Mouse (Mus musculus) lung, postnatal 0 days (tissue): ENCODE results near the gene Tle6.
A peak's percentile ranks its signal among the peaks of the same experiment; 100 is the strongest.

Experiments
- CTCF ChIP-seq: IDR thresholded peaks from 2 replicates; pipeline ENCODE4 v1.5.1; 2016; ENCODE audit warnings: antibody characterized with exemption, mild to moderate bottlenecking
- EP300 ChIP-seq: IDR thresholded peaks from 2 replicates; pipeline ENCODE4 v1.6.1; 2016; ENCODE audit warnings: antibody characterized with exemption, mild to moderate bottlenecking, control low read depth

DNA sequence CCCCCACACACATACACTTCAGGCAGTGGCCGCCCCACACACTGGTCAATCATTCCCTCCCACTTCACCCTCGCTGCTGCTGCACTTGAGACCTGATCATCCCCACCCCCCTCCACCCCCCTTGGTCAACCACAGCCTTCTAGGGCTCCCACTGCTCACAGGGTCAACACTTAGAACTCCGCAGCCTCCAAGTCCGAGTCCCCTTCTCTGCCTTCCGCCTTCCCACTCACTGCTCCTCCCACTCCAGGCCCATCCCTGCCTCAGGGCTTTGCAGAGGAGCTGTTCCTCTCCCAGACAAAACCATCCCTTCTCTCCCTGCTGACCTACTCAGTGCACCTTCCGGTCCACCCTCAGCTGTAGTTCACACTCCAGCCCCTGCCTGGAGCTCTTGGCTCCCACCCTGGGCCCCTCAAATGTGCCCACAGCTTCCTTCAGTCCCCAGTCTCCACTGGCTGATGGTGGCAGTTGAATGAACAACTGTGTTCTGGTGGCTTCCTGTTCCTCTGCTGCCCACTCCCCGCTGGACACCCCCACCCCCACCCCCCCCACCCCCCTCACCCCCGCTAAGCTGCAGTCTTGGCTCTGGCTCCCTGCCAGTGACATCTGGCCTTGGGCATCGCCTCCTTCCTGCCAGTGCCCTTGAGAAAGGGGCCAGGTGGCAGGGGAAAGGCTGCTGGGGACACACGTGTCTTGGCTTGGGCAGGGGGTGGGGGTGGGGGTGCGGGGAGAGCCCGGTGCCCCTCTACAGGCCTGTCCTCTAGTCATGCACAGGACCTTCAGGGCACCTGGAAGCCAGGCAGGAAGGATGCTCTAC lies 3.5 kb downstream of the Tle6 start:
- TF ChIP-seq CTCF (no peak), EP300 (peak; percentile 35; the same call in 1 of the 2 replicates)
